Mouse (Mus musculus) spleen, adult 2 months (tissue): ENCODE results near the gene Opalin.

Experiments used
- CTCF ChIP-seq: fragments of 200-500 bp; IDR thresholded peaks from 2 replicates; pipeline ENCODE4 v1.5.1; 2011; ENCODE audit warnings: mild to moderate bottlenecking, inconsistent platforms; ENCODE audit not compliant: insufficient read depth, insufficient read length, insufficient replicate concordance; ENCODE audit errors: extremely low read depth
- POLR2A ChIP-seq: fragments of 200-500 bp; IDR thresholded peaks from 2 replicates; pipeline ENCODE4 v1.6.1; 2011; ENCODE audit warnings: low read depth, low read length, inconsistent platforms

GRCm38 (mm10) chr19:41019164-41019675 lies 57.7 kb downstream of the Opalin start:
- no peak for TF ChIP-seq CTCF
- TF ChIP-seq POLR2A, result no peak
